Mouse (Mus musculus) ovary, postnatal 36 days (tissue): ENCODE measurements around the gene Fscn2.
A peak's percentile ranks its signal among the peaks of the same experiment; 100 is the strongest.

Source experiments
- DNase-seq: peaks from one replicate; pipeline ENCODE4 v3.0.0; 2022; ENCODE audit warnings: low spot score, mixed read lengths

The Fscn2 gene

DNA sequence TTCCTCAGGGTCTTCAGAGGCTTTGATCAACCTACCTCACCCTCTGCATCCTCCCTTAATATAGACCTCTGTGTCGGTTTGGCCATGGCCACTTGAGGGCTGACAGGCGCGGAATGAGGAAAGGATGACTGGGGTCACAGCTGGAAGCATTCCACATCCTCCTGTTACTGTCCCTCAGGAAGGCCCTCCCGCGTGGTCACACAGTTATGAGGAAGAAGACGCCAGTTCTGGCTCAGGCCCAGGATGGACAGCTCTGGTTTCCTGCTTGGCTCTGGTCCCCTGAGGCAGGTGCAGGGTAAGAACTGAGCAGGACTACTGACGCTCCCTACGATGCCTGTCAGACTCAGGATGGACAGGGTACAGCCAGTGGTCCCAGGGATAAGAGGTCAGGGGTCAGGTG is 1.3 kb upstream of the Fscn2 start:
- no peak for DNase-seq

DNA sequence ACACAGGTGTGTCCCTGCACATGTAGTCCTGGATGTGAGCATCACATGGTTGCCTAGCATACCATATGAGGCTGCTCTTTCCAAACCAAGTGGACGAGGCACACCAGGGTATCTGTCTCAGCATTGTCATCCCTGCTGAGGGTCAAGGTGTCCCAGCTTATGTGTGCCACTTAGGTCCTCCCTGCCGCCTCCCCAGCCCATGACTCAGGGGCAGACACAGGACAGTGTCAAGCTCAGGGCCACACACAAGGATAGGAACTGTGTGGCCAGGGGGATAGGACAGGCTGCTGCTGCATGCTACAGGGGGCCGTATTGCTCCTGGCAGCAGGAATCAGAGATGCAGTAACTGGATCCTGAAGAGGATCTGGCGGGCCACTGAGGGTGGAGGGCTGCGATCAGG is 579 bp upstream of the Fscn2 start:
- no peak for DNase-seq

DNA sequence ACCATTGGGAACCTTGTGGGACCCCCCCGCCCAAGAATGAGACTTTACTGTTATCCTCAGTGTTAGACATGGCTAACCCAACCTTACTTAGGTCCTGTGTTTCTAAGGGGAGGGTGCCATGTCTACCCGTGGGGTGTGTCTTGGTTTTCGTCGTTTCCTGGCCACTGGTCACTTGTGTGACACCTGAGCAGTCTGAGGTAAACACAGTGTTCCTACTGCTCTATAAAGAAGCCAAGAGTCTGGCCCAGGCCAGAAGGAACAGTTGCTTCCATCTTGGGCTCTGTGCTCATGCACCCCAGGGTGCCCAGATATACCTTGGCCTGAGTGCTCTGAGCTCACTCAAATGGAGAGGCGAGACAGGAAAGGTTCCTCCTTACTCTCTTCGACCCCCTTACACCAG is 1.6 kb downstream of the Fscn2 start:
- no peak for DNase-seq

DNA sequence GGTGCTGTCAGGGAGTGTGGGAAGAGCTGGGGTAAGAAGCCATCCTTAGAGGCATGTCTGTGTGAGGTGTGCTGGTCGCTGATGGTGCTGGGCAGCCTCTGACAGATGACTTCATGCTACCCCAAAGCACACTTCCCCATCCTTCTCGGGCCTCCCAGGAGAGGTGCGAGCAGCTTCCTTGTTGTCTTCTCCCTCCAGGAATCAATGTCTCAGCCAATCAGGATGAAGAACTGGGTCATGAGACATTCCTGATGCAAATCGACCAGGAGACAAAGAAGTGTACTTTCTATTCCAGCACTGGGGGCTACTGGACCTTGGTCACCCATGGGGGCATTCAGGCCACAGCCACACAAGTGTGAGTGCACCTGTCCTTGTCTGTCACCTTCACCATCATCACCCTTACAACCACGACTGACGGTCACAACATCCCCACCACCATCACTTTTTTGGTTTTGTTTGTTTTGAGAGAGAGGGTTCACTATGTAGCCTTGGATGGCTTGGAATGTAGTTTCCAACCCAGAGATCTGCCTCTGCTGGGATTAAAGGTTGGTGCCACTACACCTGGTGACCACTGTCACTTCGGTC is 5.2 kb downstream of the Fscn2 start:
- DNase-seq: no peak

DNA sequence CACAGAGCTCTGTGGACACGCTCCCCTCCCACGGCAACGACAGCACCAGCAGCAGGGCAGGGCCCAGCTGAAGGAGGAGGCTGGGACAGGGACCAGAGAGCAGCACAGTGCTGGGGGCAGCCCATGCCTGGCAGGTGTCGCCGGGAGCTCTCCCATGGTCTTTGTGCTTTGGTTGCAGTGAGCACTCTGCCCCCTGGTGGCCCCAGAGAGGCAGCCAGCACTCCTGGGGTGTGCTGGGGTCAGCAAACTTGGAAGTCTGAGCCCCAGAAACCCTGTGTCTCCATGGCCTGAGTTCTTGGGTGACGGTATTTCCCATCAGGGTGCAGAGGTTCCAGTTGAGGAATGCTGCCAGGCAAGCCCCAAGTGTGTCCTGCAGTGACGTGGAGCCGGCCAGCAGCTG is 8.3 kb downstream of the Fscn2 start:
- peak; percentile 71 for DNase-seq

DNA sequence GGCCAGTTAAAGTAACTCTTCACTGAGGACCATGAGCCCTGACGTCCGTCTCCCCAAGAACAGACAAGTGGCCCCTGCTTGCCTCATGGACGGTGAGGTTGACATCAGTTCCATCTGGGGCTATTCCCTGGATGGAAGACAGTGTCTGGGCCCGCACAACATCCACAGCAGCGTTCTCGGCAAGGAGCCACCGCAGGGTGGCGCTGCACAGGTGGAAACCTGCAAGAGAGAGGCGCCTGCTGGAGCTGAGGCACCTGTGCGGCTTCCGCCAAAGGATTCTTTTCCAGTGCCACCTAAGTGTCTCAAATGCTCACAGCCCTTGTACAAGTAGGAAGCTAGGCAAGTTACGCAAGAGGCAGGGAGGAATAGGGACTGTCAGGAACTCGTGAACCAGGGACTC is 11.7 kb downstream of the Fscn2 start:
- no peak for DNase-seq

DNA sequence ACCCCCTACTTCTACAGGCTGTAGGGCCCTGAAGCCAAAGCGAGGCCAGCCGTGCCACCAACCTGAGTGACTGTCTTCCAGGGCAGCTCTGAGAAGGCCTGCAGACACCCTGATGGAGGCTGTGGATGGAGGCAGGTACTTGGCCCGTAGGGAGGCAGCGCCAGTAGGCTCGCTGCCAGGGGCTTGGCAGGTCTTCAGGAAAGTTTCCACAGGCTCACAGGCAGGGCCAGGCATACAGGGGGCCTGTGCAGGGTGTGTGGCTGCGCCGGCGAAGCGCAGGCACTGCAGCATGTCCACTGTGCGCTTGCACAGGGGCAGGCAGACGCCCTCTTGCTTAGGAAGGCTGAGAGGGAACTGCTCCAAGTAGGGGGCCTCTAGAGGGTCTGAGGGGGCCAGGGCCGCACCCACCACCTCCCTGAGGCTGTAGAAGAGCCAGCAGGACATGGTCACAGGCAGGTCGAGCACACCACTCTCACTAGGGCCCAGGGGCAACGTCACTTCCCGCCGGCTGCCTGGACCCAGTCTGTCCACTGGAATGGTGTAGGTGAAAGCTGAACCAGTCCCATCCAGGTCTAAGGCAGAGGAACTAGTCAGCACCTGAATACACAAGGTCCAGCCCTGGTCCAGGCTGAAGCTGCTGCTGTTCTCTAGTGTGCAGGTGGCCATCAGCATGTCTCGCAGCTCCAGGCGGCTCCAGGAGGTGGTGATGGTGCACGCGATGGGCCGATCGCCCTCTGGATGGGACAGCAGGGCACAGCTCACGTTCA is 12.7 kb downstream of the Fscn2 start:
- DNase-seq: peak; percentile 68

DNA sequence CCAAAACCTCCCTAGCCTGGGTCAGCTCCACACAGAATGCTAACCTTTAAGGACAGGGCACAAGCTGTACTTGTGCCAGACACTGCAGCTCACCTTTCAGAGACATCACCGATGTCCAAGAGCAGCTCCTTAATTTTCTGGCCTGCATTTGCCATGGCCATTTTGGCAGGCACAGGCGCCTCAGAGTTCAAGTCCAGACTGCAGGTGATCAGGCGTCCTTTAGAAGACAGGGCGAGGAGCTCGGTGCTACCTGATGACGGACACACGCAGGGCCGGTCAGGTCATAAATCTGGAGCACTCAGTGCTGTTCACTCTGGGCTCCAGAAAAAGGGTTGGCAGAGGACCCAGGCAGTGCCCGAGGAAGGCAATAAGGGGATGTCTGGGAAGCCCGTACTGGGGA is 14.0 kb downstream of the Fscn2 start:
- DNase-seq: no peak

DNA sequence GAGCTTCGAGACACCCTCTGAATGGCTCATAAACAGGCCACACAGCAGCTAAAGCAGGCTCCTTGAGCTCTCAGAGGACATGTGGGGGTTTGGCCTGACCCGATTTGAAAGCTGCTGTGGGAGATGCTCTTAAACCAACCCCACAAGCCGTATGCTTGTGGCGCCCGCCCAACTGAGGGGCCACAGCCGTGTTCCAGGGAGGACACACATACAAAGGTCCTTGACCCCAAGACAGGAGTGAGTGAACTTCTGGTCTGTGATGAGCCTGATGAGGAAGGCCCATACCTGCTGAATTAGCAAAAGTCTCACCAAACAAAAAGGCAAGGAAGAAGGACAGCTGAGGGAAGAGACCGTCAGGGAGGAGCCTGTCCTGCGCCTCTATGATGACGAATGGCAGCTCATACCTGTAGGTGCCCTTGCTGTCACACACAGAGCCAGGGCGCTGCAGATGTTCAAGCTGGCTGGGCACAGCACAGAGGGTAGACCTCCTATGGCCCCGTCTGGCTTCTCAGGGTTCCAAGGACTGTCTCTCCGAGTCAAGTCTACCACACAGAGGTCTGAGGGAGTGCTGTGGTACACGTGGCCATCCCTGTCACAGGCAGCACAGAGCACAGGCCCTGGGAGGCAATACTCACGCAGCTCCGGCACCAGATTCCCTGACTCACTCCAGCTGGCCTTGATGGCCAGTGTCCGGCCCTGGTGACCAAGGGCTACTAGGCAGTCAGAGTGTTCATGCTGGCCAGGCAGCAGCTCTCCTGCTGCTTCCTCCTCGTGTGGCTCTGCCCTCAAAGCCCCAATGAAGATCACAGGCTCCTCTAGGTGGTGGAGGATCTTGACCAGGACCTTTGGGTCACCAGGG is 15.2 kb downstream of the Fscn2 start:
- DNase-seq: no peak

DNA sequence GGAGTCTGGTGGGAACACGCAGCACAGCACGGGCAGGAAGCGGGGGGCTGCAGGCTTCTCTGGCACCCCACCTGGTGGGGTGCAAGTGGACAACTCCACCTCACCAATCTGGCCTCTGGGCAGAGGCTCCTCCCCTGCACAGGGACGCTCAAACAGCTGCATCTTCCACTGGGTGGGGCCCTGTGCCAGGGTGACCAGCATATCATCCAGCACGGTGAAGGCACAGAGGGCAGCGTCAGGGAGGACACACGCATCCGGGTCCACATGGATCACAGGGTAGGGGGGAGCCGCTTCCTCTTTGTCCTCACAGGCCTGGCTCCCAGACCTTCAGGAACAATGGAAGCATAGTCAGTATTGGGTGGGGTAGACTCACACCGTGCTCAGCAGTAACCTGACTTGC is 16.0 kb downstream of the Fscn2 start:
- no peak for DNase-seq

DNA sequence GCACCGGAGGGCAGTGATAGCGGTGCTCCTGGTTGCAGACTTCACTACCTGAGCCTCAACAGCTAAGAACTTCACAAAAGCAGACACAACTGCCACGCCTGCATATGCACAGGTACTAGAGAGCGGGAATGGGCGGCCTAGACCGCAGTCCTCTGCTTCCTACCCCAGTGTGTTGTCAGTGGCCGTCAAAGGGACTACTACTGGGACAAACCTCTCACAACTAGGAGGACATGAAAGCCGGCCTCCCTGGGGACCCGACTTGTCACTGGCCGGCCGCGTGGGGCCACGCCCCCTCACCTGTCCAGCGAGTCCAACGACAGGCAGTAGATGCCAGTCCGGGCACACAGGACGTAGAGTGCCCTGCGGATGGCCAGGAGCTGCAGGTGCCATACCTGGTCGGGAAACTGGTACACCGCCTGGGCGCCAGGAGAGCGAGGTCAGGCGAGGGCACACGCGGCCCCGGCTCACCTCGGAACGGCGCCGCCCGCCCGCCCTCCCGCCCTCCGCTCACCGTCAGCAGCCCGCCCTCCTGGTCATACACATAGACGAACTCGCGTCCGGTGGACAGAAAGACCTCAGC is 16.8 kb downstream of the Fscn2 start:
- DNase-seq: peak; percentile 44

DNA sequence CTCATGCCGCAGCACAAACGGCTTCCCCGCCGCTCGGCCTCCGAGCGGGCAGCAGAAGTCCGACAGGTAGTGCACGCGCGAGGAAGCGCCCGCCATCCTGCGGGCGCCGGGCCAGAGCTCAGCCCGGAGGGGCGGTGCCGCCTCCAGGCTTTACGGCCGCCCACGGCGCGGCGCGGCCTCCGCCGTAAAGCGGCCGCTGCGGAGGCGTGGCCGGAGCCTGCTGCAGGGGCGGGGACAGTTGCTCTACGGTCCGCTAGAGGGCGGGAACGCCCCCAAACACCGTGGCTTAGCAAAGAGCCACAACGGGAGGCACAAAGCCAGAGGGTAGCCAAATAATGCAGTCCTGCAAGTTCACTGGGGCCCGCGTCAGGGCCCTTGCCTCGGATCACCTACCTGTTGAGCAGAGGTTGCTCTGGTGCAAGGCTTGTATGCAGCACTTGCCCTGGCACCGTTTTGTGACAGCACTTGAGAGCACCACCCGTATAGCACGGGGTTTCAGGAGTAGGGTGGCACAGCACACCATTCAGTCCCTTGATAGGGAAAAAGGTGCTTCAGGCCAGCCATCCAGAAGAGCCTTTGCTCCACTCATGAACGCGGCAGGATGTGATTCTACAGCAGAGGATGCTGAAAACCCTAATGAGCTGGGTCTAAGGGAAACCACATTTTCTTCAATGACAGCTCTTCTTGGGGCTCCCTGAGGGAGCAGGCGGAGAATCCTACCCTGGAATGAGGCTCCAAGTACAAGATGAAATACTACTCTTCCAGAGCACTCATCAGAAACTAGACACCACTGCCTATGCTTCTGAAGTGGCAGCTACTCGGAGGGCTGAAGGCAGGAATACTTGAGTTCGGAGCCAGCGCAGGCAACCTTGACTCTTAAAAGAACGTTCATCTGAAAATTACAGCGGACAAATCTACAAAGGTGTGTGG is 17.5 kb downstream of the Fscn2 start, which contains the start of gene Faap100:
Gene Faap100 (minus strand): TSS at position 154 of the 930 bp plus-strand sequence.
- peak; percentile 92 for DNase-seq

DNA sequence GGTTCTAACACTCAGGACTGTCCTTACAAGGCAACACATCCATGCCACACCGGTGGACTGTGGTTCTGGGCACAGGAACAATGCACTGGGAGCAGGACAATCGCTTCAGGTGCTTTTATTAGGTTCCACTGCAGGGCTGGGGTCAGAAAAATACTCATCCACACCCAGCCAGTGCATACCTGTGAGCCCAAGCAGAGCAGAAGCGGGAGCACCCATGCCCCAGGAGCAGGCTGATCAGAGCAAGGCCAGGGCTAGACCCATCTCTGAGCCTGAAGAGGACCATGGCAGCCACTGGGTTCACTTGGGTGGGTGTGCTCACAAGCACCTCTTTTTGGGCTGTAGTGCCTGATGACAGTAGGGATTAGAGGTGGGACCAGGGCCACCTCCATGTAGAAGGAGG is 18.9 kb downstream of the Fscn2 start:
- DNase-seq: no peak

DNA sequence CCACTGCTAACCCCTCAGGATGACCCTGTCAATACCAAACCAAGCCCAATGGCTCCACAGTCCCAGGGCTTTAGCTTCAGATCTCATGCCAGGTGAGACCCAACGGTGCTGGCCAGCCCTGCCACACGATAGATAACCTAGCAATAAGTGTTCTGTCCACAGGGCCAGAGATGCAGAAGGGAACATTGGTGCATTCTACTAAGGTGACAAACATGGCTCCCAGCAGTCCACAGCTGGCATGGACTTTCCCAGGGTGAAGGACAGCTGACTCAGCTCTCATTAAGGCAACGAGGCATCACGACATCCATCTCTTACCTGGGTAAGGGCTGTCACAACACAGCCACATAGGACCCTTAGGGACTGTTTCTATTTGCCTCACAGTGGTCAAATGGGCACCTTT is 19.8 kb downstream of the Fscn2 start:
- no peak for DNase-seq

DNA sequence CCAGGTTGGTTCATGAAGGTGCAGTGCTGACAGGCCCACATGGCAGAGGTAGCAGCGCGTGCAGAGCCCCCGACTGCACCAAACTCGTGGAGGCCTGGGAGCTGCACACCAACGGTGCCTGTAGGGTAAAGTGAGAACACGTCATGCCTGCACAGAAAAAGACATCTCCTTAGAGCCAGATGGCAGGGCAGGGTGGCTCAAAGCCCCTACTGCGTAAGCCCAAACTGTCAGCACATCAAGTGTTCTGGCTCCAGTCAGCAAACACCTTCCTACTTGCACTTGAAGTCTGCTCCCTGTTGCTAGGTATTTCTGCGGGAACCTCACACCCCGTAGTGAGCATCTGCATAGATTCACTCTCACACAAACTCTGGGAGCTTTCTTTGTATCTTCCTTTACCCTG is 21.2 kb downstream of the Fscn2 start:
- DNase-seq: no peak

DNA sequence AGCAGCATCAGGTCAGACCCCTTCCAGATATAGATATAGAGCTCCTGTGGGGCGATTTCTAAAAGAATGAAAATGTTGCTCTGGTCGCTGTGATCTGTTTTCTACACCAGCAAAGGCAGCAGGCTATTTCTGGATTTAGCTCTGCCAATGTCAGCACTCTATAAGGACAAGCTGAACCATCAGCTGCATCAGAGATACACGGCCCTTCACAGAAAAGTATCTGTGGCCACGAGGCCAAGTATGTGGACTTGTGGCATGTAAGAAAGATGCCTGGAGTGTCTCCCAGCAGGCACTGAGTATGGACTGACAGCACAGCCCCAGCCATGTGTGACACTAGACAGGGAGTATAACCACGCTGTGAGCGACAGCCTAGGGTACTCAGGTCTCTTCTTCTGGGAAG is 25.3 kb downstream of the Fscn2 start:
- no peak for DNase-seq

DNA sequence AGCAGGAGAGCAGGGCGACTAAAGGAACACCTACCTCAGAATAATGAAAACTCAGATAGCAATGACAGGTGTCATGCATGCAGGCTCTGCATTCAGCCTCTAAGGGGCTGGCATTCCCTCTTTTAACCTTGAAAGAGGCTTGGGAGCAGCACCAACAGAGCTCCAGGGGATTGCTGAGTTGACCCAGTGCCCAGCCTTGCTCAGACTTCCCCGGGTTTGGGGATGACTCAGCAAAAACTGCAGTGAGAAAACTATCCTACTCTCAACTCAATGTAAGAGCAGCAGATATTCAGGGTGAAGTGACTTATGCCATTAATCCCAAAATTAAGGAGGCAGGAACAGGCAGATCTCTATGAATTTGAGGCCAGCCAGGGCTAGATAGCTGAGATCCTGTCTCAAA is 25.8 kb downstream of the Fscn2 start:
- DNase-seq: no peak

DNA sequence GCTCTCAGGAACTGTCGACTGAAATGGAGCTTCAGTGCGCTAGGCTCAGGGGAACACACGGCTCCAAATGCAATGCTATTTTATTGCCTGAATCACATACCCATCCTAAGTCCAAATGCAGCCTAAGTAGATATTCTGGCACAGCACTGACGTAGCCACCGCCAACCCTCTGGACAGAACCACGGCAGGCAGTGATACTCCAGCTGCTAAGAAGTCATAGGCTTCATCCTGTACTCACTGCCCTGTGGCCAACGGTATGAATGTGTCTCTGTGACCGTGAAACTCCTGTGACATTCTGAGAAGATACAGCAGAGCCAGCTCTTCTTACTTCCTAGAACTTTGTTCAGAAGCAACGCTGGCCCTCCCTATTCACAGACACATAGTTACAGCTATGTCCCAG is 27.2 kb downstream of the Fscn2 start:
- DNase-seq: no peak

DNA sequence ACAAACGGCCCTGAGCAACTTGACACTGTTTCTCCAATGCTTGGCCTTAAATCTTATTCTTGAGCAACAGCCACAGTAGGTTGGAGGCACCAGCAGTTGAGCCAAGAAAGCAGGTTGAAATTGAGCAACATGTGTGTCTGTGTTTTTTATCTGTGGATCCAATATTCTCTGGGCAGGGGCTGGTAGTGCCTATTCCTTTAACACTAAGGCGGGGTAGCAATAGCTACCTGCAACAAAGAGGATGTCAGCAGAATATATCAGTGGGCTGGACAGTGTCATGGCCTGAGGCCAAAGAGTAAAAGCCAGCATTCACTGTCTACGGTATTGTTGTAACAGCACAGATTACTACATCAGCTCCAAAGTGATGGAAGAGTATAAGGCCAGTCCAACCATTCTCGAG is 34.3 kb downstream of the Fscn2 start:
- DNase-seq: no peak

DNA sequence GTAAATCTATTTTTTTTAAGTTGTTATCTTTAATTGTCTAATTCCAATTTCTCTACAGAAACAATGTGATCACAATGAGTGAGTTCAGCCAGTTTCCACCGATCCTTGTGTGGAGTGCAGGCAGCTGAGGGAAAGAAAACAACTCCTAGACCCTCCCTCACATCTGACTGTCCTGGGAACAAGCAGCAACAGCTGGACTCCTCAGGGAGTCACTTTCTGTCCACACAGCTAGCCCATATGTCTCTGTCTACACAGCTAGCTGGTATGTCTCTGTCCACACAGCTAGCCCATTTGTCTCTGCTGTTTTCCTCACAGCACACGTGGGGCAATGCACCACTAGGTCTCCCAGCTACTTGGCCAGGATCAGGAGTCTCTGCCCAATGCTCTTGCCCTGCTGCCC is 36.3 kb downstream of the Fscn2 start:
- no peak for DNase-seq

DNA sequence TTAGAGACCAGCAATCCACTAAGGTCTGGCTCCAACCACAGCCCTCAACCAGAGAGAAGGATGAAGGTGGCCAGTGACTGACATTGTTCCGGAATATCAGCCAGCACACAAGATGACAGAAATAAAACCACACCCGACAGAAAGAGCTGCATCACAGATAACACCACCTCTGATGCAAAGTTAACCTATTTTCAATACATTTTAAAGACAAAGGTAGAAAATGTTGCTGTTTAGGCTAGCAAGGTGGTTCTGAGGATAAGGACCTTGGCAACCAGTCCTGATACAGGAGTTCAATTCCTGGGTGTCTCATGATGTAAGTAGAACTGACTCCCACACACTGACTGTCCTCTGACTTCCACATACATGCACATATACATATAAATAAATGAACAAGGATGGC is 38.0 kb downstream of the Fscn2 start:
- no peak for DNase-seq

DNA sequence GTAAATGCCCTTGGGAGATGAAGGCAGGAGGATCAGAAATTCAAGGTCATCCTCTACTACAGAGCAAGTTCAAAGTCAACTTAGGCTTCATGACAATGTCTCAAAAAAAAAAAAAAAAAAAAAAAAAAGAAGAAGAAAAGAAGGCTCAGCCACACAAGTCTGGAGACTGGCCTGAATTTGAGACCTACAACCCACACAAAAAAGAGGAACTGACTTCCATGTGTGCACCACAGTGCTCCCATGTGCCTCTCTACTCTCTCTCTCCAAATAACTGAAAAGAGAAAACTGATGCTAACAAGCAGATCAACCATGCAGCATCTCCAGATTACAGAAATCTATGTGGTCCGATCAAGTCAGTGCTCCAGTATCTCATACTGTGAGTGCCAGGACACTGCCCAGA is 43.5 kb downstream of the Fscn2 start:
- no peak for DNase-seq
